Mouse (Mus musculus) layer of hippocampus, postnatal 36 days (tissue): ENCODE data around the gene A630076J17Rik. TPM values are rescaled to one million over a fixed set of nuclear protein-coding genes. Genes with fewer than 3 reads are reported as not detected.
A peak's percentile ranks its signal among the peaks of the same experiment; 100 is the strongest.

Experiments used
- DNase-seq, 2 experiments: peaks; one replicate each; pipeline ENCODE4 v3.0.0; 2022
- total RNA-seq, 2 experiments: library from RNA; stranded (reverse); gene quantifications; 2 replicates each; pipeline ENCODE4 v1.2.3; 2021

Gene A630076J17Rik
- total RNA-seq, 2 experiments from 2014 or later, result not detected

GRCm38 (mm10) chr3:107278479-107279269, 48.3 kb downstream of the A630076J17Rik start, which contains the start of gene Lamtor5:
Lamtor5 (plus strand) TSS chr3:107278858.
- peak; percentile 90 to 91 for DNase-seq

Other genes starting within 250 kb of the A630076J17Rik start
- gene Kcna3, start 194.4 kb upstream of the A630076J17Rik start, total RNA-seq, result 10 to 100 TPM; 20.3 to 21.8 TPM
- 10 to 100 TPM; 91.3 to 91.6 TPM for gene Kcna2, start 129.5 kb upstream of the A630076J17Rik start, total RNA-seq
- not detected for gene Kcna10, start 47.6 kb upstream of the A630076J17Rik start, total RNA-seq
- gene Cym, start 8.9 kb upstream of the A630076J17Rik start, total RNA-seq, result under 1 TPM in 1 of 2 experiments, not detected in 1; 0.30 TPM
- gene Prok1, start 9.1 kb downstream of the A630076J17Rik start, total RNA-seq, result not detected
- 10 to 100 TPM; 64.0 to 79.4 TPM for gene Lamtor5, start 48.2 kb downstream of the A630076J17Rik start, total RNA-seq
- gene Slc16a4, start 60.6 kb downstream of the A630076J17Rik start, total RNA-seq, result 1 to 10 TPM in 1 of 2 experiments, under 1 TPM in 1; 0.86 to 1.1 TPM
- 10 to 100 TPM; 25.9 to 28.0 TPM for gene Rbm15, start 103.1 kb downstream of the A630076J17Rik start, total RNA-seq
- 10 to 100 TPM; 55.5 to 60.2 TPM for gene Kcnc4, start 228.9 kb downstream of the A630076J17Rik start, total RNA-seq